Mouse (Mus musculus) mouse trophoblast stem cell (cell line): ENCODE results near the gene Col9a1.

ENCODE experiments used
- in situ Hi-C, 2 experiments: fragments of 300-500 bp; cut with MseI, MboI; formaldehyde crosslinking; loops; 2 replicates in 1 of 2; 3 replicates in 1 of 2; pipeline ENCODE4 v1.15.1; 2025

Col9a1 gene

GRCm38 (mm10) chr1:24219041-24219440 lies 41.6 kb downstream of the Col9a1 start:
- in situ Hi-C loops: no loop called here

- in situ Hi-C loops: no loop called here
Observed at GRCm38 (mm10) chr1:24222231-24222630, 44.8 kb downstream of the Col9a1 start.

GRCm38 (mm10) chr1:24222981-24223612 lies 45.7 kb downstream of the Col9a1 start:
- in situ Hi-C loops: no loop called here

GRCm38 (mm10) chr1:24225825-24226526 lies 48.6 kb downstream of the Col9a1 start:
- in situ Hi-C loops: no loop called here

GRCm38 (mm10) chr1:24226941-24227711 lies 49.7 kb downstream of the Col9a1 start:
- in situ Hi-C loops: no loop called here

GRCm38 (mm10) chr1:24229552-24229951 lies 52.1 kb downstream of the Col9a1 start:
- in situ Hi-C loops: no loop called here

GRCm38 (mm10) chr1:24230428-24230827 lies 53.0 kb downstream of the Col9a1 start:
- in situ Hi-C loops: no loop called here

GRCm38 (mm10) chr1:24231504-24232270 lies 54.3 kb downstream of the Col9a1 start:
- in situ Hi-C loops: no loop called here

GRCm38 (mm10) chr1:24236330-24236729 lies 58.9 kb downstream of the Col9a1 start:
- in situ Hi-C loops: no loop called here

- in situ Hi-C loops: loop anchor here in 1 of 2 experiments (10.0 kb wide), 1 partner anchor 105 kb away; no protein-coding TSS in a partner anchor
Observed at GRCm38 (mm10) chr1:24240039-24240691, 62.8 kb downstream of the Col9a1 start.

- in situ Hi-C loops: loop anchor here in 1 of 2 experiments (10.0 kb wide), 1 partner anchor 110 kb away; no protein-coding TSS in a partner anchor
Observed at GRCm38 (mm10) chr1:24244931-24245330, 67.5 kb downstream of the Col9a1 start.

- in situ Hi-C loops: loop anchor here in 1 of 2 experiments (10.0 kb wide), 1 partner anchor 111 kb away; no protein-coding TSS in a partner anchor
Observed at GRCm38 (mm10) chr1:24245700-24246375, 68.4 kb downstream of the Col9a1 start.

GRCm38 (mm10) chr1:24248294-24249104 lies 71.1 kb downstream of the Col9a1 start:
- in situ Hi-C loops: loop anchor here in 1 of 2 experiments (10.0 kb wide), 1 partner anchor 114 kb away; no protein-coding TSS in a partner anchor

- in situ Hi-C loops: loop anchor here in 1 of 2 experiments (10.0 kb wide), 1 partner anchor 114 kb away; no protein-coding TSS in a partner anchor
Observed at GRCm38 (mm10) chr1:24249105-24249664, 71.8 kb downstream of the Col9a1 start.

- in situ Hi-C loops: no loop called here
Observed at GRCm38 (mm10) chr1:24257961-24258360, 80.6 kb downstream of the Col9a1 start.

GRCm38 (mm10) chr1:24259419-24259818 lies 82.0 kb downstream of the Col9a1 start:
- in situ Hi-C loops: no loop called here

GRCm38 (mm10) chr1:24261181-24261580 lies 83.8 kb downstream of the Col9a1 start:
- in situ Hi-C loops: no loop called here

- in situ Hi-C loops: no loop called here
Observed at GRCm38 (mm10) chr1:24267022-24267421, 89.6 kb downstream of the Col9a1 start.

GRCm38 (mm10) chr1:24286360-24286759 lies 109.0 kb downstream of the Col9a1 start:
- in situ Hi-C loops: no loop called here
